Mouse (Mus musculus) T-helper 17 cell (primary cell): Measurements from ENCODE around the gene Tufm.

Experiments
- in situ Hi-C, 2 experiments: fragments of 300-600 bp; cut with MboI, MseI; formaldehyde crosslinking; loops; 1 replicate in 1 of 2; 2 replicates in 1 of 2; pipeline ENCODE4 v1.15.1; 2025; ENCODE audit warnings: high pct_unique_total_duplicates in 2 of 2

The Tufm gene

DNA sequence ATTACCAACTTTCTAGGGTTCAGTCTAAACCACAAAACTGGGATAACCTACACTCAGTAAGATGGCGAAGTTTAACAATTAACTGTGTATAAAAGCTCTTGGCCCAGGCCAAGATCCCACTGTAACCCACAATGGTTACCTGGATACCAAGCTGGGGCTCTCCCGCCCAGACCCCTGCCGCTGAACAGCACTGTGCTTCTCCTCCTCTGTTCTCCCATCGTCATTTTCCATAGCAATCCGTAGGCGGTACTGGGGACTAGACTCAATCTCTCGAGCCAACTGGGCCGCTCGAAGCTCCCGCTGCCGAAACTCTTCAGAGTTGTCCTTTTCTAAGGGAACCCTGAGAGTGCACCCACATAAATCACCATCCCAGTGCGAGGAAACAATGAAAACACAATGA is 10.8 kb downstream of the Tufm start:
- in situ Hi-C loops = no loop called here

DNA sequence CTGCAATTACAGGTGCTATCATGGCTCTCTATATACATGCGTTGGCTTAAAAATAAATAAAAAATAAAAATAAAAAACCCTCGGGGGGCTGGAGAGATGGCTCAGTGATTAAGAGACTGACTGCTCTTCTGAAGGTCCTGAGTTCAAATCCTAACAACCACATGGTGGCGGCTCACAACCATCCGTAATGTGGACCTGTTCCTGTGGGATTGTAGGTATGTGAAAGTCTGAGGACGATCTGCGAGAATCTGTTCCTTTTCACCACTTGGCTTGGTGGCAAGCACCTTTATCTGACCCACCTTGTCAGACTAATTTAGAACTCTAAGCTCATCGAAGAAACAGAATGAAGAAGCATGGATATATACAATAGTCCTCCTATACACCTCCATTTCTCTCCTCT is 12.3 kb downstream of the Tufm start:
- in situ Hi-C loops = no loop called here

DNA sequence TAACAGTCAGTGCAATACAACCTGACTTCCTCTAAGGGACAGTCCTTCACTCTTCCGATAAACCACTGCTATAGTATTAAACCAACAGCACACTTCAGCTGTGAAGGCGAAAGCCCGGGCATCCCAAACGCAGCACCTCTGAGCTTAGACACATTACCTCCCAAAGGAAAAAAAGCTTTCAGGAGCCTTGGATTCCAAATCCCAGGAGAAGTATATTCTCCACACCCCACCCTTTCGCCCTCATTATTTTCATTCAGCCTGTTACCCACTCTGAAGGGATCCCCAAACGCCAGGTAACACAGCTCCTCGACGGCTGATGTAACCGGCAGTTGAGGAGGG is 14.5 kb downstream of the Tufm start:
- in situ Hi-C loops = loop anchor here in 1 of 2 experiments (5.0 to 10.0 kb wide), 2 partner anchors 713 to 1881 kb away; no protein-coding TSS in a partner anchor

DNA sequence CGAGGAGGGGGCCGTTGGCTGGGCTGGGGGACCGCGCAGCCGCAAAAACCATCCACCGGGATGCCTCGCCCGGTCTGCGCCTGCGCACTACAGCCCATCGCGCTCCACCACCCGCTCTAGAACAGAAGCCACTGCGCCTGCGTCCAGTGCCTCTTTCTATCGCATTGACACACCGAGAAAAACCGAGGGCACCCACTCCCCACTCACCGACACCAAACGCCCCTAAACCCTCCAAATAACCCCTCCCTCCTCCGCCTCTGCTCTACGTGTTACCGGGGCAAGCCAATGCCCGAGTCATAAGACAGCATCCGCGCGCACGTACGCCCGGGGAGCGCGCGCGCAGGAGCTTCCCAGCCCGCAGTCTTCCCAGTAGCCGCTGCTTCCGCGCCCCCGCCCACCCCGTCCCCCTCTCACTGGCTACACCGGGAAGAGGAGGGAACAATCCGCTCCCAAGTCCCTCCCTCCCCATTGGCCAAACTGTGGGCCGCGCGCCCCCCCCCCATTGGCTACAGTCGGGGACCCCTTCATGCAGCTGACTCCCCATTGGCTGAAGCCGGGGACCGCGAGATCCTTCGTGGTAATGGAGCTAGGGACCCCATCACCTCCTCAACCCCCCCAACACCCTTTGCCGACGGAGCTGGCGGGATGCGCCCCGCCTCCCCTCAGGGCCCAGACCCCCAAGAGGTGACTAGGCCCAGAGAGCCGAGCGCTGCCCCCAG is 15.0 kb downstream of the Tufm start:
- in situ Hi-C loops = loop anchor here in 1 of 2 experiments (5.0 to 10.0 kb wide), 2 partner anchors 713 to 1880 kb away; no protein-coding TSS in a partner anchor

DNA sequence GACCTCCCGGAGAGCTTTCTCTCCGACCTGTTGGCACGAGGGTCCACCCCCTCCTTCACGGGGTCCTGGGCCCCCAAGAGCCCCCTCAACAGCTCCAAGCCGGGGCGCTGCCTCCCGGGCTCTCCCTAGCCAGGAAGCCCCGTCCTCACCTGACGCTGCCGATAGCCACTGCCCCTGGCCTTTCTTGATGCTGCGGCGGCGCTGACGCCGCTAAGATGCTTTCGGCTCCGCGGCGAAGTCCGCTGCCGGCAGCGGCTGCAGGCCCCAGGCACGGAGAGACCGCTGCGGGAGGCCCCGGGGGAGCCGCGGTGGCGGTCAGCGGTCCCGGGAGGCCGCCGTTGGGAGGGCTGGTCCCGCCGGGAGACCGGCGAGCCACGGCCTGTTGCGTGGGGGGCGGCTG is 15.6 kb downstream of the Tufm start:
- in situ Hi-C loops = loop anchor here in 1 of 2 experiments (5.0 to 10.0 kb wide), 2 partner anchors 712 to 1880 kb away; no protein-coding TSS in a partner anchor

DNA sequence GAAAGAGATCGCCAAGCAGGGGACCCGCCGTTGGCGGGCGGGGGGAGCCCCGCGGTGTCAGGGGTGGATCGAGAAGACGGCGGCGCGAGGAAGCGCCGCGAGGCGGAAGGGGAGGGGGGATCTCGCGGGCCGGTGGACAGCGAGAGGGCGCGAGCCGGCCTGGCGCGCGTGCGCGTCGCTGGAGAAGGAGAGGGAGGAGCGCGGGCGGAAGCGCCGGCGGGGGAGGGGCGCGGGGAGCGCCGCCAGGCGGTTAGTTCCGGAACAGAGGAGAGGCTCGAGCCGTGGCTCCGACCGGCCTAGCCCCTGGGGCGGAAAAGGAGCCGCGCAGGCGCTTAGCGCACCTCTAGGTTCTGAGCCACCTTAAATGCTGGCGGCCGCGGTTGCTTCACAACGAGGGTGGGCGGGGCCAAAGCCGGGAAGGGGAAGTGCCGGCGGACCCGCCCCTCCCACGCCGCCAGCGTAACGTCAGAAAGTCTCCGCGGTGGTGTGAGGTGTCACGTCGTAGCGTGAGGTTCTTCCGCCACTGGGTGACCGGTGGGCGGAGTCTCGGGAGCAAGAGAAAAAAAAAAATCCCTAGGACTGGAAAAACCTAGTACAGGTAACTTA is 16.2 kb downstream of the Tufm start, which contains the start of gene Atxn2l:
Atxn2l (minus strand) TSS at position 165 of the 606 bp plus-strand sequence.
- in situ Hi-C loops = loop anchor here in 1 of 2 experiments (5.0 to 10.0 kb wide), 2 partner anchors 711 to 1879 kb away; no protein-coding TSS in a partner anchor

DNA sequence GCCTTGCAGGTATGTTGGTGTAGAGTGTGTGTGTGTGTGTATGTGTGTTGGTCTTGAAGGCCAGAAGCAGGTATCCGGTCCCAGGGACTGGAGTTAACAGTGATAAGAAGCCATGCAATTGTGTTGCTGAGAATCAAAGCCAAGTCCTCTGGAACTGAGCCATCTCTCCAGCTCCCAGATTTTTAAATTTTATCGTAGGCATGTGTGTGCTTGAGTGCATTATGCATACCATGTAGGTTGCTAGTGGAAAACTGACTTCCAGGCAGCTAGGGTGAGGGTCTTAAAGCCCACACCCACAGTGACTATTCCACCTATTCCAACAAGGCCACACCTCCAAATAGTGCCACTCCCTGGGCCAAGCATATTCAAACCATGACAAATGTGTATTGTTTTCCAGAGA is 17.8 kb downstream of the Tufm start:
- in situ Hi-C loops = loop anchor here in 1 of 2 experiments (5.0 to 10.0 kb wide), 2 partner anchors 710 to 1877 kb away; no protein-coding TSS in a partner anchor

DNA sequence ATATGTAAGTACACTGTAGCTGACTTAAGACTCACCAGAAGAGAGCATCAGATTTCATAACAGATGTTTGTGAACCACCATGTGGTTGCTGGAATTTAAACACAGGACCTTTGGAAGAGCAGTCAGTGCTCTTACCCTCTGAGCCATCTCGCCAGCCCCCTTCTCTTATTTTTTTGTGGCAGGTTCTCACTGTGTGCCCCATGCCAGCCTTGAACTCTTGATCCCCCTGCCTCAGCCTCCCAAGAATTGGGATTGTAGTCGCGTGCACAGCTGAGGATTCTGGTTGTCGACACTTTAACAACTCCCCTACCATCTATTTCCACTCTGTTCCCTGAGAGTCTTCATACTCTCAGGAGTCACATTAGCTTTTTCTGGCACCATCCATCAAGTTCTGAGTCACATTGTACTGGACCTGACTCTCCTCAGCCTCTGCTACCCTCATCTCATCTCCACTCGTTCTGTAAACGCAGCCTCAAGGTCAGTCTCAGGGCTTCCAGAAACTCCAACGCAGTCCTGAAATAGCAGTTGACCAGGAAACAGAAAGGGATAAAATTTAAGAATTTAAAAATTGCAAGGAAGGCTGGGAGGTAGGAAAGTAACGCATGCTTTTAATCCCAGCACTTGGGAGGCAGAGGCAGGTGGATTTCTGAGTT is 20.1 kb downstream of the Tufm start:
- in situ Hi-C loops = loop anchor here in 1 of 2 experiments (10.0 kb wide), 1 partner anchor 708 kb away; no protein-coding TSS in a partner anchor

DNA sequence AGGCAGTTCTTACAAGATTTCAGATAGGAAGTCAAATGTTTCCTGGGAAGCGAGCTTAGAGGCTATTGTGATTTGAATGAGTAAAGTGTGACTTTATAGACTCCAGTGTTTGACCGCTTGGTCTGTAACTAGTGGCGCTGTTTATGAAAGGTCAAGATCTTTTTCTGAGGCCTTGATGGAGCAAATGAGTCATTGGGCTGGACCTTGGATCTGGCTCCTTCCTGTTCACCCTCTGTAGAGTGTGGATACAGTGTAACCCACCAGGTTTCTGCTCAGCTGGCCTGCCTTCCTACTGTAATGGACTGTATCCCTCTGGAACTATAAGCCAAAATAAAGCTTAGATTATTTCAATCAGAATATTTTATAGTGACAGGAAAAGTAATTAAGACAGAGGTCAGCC is 24.1 kb downstream of the Tufm start:
- in situ Hi-C loops = loop anchor here in 1 of 2 experiments (5.0 kb wide), 1 partner anchor 104 kb away; no protein-coding TSS in a partner anchor

DNA sequence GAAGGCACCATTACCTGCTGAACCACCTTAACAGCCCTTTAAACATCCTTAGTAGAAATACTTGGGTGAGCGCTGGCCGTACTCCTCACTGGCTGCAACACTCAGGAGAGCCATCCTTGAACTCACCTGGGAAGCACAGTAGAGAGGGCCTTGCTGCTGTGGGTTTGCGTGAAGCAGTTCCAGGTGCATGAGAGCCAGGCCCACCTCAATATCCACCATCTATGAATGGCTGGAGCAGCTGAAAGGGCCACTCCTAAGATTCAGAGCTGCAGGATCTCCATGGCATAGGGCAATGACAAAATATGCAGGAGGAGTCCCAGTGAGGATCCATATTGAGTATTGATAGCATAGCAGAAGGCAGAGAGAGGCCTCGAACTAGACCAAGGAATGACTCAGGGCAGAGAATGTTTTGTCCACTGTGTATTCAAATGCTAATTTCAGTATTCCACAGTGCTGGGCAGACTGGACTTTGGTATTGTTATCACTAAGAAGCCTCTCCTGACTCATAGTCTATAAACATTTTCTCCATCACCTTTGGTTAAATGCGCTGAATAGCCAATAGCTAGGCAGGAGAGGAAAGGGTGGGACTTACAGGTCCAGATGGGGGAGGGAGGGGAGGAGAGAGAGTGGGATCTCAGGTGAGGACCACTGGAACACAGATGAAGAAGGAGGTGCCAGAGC is 31.2 kb downstream of the Tufm start:
- in situ Hi-C loops = no loop called here

DNA sequence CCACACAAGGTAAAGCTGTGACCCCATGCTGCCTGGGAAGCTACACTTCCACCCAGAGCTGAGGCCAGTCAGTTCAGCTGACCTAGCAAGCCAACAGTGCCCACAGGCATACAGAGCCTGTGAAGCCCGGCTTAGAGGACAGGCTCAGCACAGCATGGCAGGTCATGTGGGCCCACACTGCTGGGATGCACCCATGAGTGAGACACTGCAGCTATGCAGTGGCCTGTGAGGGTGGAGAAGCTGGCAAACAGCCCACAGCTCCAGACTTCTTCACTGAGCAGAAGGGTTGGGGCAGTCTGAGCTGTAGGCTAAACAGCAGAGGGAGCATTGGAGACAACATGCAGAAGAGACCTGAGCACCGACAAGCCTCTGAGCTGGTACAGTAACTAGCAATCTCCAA is 32.4 kb downstream of the Tufm start:
- in situ Hi-C loops = no loop called here

DNA sequence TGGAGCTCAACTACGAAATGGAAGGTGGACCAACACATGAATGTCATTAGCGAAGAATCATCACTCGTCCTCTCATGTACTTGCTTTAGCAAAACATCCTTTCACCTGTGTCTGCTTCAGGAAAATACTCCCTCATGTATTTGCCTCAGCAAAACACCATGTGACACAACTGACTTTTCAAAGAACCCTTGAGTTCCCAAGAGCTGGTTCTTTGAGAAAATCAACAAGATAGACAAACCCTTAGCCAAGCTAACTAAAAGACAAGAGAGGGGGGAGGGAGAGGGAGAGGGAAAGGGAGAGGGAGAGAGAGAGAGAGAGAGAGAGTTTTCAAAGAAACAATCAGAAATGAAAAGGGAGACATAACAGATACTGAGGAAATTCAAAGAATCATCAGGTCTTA is 36.2 kb downstream of the Tufm start:
- in situ Hi-C loops = no loop called here

DNA sequence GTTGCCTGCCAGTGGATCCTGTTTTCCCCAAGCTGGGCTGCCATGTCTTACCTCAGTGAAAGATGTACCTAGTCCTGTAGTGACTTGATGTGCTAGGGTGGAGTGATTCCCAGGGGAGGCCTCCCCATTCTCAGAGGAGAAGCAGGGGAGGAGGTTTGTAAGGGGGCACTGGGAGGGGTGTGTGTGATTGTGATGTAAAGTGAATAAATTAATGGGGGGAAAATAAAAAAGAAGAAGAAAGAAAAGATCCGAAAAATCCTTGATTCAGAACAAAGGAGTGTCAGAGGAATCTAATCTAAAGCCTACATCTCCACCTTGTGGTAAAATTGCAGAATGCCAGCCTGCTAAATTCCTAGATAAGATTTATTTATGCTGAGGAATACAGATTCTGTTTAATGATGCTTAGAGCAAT is 41.0 kb downstream of the Tufm start:
- in situ Hi-C loops = loop anchor here in 1 of 2 experiments (5.0 kb wide), 2 partner anchors 51 to 121 kb away; partner anchors contain the start of gene Sh2b1

DNA sequence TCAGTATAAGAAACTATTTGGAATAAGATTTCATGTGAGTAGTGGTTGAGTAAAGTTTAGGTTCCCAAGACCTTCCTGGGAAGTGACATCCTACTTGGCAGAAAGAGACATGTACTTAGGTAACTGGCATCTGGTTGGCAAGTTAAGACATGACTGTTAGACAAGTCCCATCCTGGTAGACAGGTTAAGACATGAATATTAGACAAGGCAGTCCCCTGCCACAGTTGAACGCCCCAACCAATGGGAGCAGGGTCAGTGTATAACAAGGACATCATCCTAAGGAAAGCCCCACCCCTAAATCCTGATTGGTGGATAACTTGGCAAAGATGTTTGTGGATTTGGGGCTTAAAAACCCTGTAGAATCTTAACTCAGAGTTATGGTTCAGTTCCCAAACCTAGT is 46.3 kb downstream of the Tufm start:
- in situ Hi-C loops = no loop called here

DNA sequence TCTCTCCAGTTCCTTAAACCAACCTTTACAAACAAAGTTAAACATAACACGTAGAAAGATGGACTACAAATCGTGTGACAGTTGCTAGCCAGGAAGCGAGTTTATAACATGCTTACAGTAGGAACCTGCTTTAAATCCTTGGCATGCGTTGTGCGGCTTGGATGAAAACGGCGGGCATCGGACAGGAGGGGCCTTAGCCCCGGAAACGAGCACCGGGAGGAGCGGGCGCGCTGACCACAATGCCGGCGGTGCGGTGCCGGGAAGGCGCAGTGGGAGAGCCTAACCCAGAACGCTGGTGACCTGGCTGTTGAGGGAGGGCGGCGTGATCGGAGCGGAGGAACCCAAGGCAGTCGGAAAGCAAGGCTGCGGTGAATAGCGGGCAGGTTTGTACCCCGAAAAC is 48.6 kb downstream of the Tufm start:
- in situ Hi-C loops = no loop called here

DNA sequence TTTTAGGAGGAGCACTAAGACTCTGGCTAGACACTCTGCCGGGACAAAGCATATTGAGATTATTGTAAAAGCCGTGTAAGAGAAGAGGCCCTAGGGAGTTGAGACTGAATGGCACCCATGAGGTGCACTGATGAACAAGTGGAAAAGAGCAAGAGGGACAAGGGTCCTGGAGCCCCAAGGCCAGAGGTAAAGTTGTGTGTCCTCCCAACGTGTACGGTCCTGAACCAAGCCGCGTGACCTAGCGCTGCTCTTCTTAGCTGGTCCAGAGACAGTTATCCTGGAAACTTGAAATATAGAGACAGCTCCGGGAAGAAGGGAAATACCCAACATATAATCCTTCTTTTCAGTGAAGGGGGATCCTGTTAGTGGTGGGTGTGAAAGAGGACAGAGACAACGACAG is 49.3 kb downstream of the Tufm start:
- in situ Hi-C loops = no loop called here

DNA sequence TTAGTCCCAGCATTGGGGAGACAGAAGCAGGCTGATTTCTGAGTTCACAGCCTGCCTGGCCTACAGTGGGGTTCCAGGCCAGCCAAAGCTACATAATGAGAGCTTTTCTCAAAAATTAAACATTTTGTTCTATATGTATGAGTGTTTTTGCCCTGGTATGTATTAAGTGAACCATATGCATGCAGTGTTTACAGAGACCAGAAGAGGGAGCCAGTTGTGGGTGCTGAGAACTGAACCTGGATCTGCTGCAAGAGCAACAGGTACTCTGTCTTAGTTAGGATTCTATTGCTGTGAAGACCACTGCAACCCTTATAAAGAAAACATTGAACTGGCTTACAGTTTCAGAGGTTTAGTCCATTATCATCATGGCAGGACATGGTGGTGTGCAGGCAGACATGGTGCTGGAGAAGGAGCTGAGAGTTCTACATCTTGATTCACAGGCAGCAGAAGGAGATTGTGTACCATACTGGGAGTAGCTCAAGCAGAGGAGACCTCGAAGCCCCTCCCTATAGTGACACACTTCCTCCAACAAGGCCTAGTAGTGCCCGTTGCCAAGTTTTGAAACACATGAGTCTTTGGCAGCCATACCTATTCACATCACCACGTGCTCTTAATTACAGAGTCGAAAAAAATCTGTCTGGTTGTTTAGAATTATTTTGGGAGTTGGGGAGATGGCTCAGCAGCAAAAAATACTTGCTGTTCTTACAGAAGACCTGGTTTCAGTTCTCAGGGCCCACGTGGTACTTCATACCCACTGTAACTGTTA is 50.8 kb downstream of the Tufm start:
- in situ Hi-C loops = no loop called here
